Mouse (Mus musculus): ENCODE measurements at regions not wholly inside any gene's neighbourhood (a gene's known extent, or its start where the extent isn't known, plus 50 kb on each side); places are given as distances from the start of the nearest gene placed in this dataset.

- no peak for DNase-seq
Measured at GRCm38 (mm10) chr6:93623541-93623940, 660.2 kb downstream of the Magi1 start.

- DNase-seq: no peak
Measured at GRCm38 (mm10) chr6:93616926-93617325, 666.8 kb downstream of the Magi1 start.

- peak; percentile 17 for DNase-seq
Measured at GRCm38 (mm10) chr6:93600376-93600775, 657.1 kb upstream of the Adamts9 start.

- DNase-seq: no peak
Measured at GRCm38 (mm10) chr6:93599371-93599770, 656.1 kb upstream of the Adamts9 start.

GRCm38 (mm10) chr6:93589935-93590334 lies 646.6 kb upstream of the Adamts9 start:
- DNase-seq: no peak

- DNase-seq: no peak
Measured at GRCm38 (mm10) chr6:93586871-93587270, 643.6 kb upstream of the Adamts9 start.

- DNase-seq: no peak
Measured at GRCm38 (mm10) chr6:93581141-93581540, 637.8 kb upstream of the Adamts9 start.

- no peak for DNase-seq
Measured at GRCm38 (mm10) chr6:93580716-93581115, 637.4 kb upstream of the Adamts9 start.

- DNase-seq: no peak
Measured at GRCm38 (mm10) chr6:93575249-93575648, 632.0 kb upstream of the Adamts9 start.

- DNase-seq: peak; percentile 10
Measured at GRCm38 (mm10) chr6:93573679-93574635, 630.7 kb upstream of the Adamts9 start.

GRCm38 (mm10) chr6:93569866-93570265 lies 626.6 kb upstream of the Adamts9 start:
- no peak for DNase-seq

GRCm38 (mm10) chr6:93569211-93569610 lies 625.9 kb upstream of the Adamts9 start:
- no peak for DNase-seq

GRCm38 (mm10) chr6:93566661-93567060 lies 623.4 kb upstream of the Adamts9 start:
- DNase-seq: no peak

- no peak for DNase-seq
Measured at GRCm38 (mm10) chr6:93548311-93548710, 605.0 kb upstream of the Adamts9 start.

GRCm38 (mm10) chr6:93544246-93544645 lies 601.0 kb upstream of the Adamts9 start:
- no peak for DNase-seq

- no peak for DNase-seq
Measured at GRCm38 (mm10) chr6:93543354-93544129, 600.2 kb upstream of the Adamts9 start.

- no peak for DNase-seq
Measured at GRCm38 (mm10) chr6:93539583-93539982, 596.3 kb upstream of the Adamts9 start.

- DNase-seq: no peak
Measured at GRCm38 (mm10) chr6:93539171-93539570, 595.9 kb upstream of the Adamts9 start.

GRCm38 (mm10) chr6:93537971-93538370 lies 594.7 kb upstream of the Adamts9 start:
- DNase-seq: no peak

- no peak for DNase-seq
Measured at GRCm38 (mm10) chr6:93537126-93537525, 593.8 kb upstream of the Adamts9 start.

GRCm38 (mm10) chr6:93513818-93514217 lies 570.5 kb upstream of the Adamts9 start:
- no peak for DNase-seq

- DNase-seq: no peak
Measured at GRCm38 (mm10) chr6:93509857-93510256, 566.6 kb upstream of the Adamts9 start.

- DNase-seq: no peak
Measured at GRCm38 (mm10) chr6:93497824-93498223, 554.5 kb upstream of the Adamts9 start.
